Mouse (Mus musculus) ovary, postnatal 36 days (tissue): ENCODE results near the gene Arl9.
"Not testable (repeated sequence)": the region's sequence is repeated elsewhere in the genome, so short reads cannot be mapped to it uniquely, and the experiment has no call there.

Source experiments
- DNase-seq: peaks from one replicate; pipeline ENCODE4 v3.0.0; 2022; ENCODE audit warnings: low spot score, mixed read lengths

Arl9 gene

GRCm38 (mm10) chr5:77004051-77004821 is at the start of gene Arl9:
Gene Arl9, plus strand, starts transcription at chr5:77004055.
- DNase-seq = no peak

GRCm38 (mm10) chr5:76954271-76954900 is 49.5 kb upstream of the Arl9 start:
- no peak for DNase-seq

GRCm38 (mm10) chr5:76955474-76955873 is 48.4 kb upstream of the Arl9 start:
- no peak for DNase-seq

GRCm38 (mm10) chr5:76957954-76958353 is 45.9 kb upstream of the Arl9 start:
- no peak for DNase-seq

GRCm38 (mm10) chr5:76959587-76959986 is 44.3 kb upstream of the Arl9 start:
- no peak for DNase-seq

- no peak for DNase-seq
Observed at GRCm38 (mm10) chr5:76962545-76962944, 41.3 kb upstream of the Arl9 start.

- no peak for DNase-seq
Observed at GRCm38 (mm10) chr5:76964651-76965050, 39.2 kb upstream of the Arl9 start.

- DNase-seq = no peak
Observed at GRCm38 (mm10) chr5:76969250-76969649, 34.6 kb upstream of the Arl9 start.

- DNase-seq = not testable (repeated sequence)
Observed at GRCm38 (mm10) chr5:76971115-76971514, 32.7 kb upstream of the Arl9 start.

- no peak for DNase-seq
Observed at GRCm38 (mm10) chr5:76973488-76973887, 30.4 kb upstream of the Arl9 start.

GRCm38 (mm10) chr5:76974207-76974553 is 29.7 kb upstream of the Arl9 start:
- DNase-seq = no peak

GRCm38 (mm10) chr5:76974554-76975285 is 29.1 kb upstream of the Arl9 start, which contains the start of gene Srp72:
Gene Srp72, plus strand, starts transcription at chr5:76974683.
- DNase-seq = peak; percentile 80

- no peak for DNase-seq
Observed at GRCm38 (mm10) chr5:76975736-76976135, 28.1 kb upstream of the Arl9 start.

- no peak for DNase-seq
Observed at GRCm38 (mm10) chr5:76984015-76984414, 19.8 kb upstream of the Arl9 start.

- no peak for DNase-seq
Observed at GRCm38 (mm10) chr5:76990789-76991188, 13.1 kb upstream of the Arl9 start.

- DNase-seq = no peak
Observed at GRCm38 (mm10) chr5:76993174-76993814, 10.6 kb upstream of the Arl9 start.

GRCm38 (mm10) chr5:76998416-76998815 is 5.4 kb upstream of the Arl9 start:
- no peak for DNase-seq

- no peak for DNase-seq
Observed at GRCm38 (mm10) chr5:77001192-77001591, 2.7 kb upstream of the Arl9 start.

GRCm38 (mm10) chr5:77010352-77010751 is 6.5 kb downstream of the Arl9 start:
- DNase-seq = no peak

- no peak for DNase-seq
Observed at GRCm38 (mm10) chr5:77011082-77011481, 7.2 kb downstream of the Arl9 start.

GRCm38 (mm10) chr5:77013171-77013570 is 9.3 kb downstream of the Arl9 start:
- no peak for DNase-seq
